Mouse (Mus musculus) central nervous system, embryonic 18 days (tissue): ENCODE measurements around the gene Fbxl2. TPM values are rescaled to one million over a fixed set of nuclear protein-coding genes. Genes with fewer than 3 reads are reported as not detected.

Source experiments
- polyA plus RNA-seq: library from polyadenylated mRNA; depleted of rRNA; stranded (reverse); fragments of >200 nt; gene quantifications from 2 replicates; pipeline ENCODE4 v1.2.3, GENCODE M21; 2012; rRNA removed

The Fbxl2 gene
- polyA plus RNA-seq = 39.9 and 44.3 TPM in 2 replicates

DNA sequence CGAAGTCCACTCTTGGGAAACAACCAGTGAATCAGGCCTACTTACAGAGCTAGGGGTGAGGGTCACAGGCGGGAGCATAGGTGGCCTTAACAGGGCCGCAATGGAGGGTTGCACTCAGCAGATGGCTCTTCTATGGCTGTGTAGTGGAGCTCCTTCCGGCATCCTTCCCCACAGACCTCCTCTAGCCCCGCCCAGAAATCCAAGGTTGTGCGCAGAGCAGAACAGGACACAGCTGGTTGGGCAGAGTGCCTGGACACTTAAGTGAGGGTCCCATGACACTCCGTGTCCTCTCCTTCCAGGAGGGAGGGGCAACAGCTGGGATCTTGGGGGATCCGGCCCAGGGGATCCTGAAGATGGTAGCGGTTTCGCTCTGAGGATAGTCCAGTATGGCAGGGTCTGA is at the start of gene Fbxl2:
Fbxl2 (minus strand) TSS at position 164 of the 400 bp plus-strand sequence.

DNA sequence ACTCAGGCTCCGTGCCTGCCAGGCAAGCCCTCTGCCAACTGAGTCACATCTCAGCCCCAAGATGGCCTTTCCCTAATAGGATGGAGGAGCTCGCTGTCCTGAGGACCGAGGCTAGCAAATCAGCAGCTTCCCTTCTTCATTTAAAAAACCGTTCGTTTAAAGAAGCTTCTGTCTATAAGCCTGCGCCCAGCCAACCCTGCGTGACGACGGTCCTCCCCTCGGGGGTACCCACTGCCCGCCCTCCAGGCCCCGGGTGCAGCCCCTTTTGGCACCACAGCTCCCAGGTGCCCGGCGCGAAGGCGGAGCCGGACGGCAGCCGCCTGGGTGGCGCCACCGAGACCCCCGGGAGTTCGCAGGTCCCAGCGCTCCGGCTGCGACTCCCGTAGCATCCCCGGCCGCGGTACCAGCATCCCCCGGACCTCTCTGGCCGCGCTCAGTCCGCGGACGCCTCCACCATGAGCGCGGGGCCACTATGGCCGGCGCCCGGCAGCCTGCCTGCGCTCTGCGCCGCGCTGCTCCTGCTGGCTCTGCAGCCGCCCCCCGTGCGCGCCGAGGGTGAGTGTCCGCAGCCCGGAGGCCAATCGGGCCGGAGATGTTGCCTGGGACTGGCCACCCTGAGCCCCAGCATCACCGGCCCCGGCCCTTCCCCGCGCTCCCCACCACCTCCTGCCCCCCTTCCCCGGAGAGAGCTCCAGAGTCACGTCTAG is 11.3 kb upstream of the Fbxl2 start, which contains the start of gene Susd5:
Susd5 (plus strand) TSS at position 51 of the 707 bp plus-strand sequence.

DNA sequence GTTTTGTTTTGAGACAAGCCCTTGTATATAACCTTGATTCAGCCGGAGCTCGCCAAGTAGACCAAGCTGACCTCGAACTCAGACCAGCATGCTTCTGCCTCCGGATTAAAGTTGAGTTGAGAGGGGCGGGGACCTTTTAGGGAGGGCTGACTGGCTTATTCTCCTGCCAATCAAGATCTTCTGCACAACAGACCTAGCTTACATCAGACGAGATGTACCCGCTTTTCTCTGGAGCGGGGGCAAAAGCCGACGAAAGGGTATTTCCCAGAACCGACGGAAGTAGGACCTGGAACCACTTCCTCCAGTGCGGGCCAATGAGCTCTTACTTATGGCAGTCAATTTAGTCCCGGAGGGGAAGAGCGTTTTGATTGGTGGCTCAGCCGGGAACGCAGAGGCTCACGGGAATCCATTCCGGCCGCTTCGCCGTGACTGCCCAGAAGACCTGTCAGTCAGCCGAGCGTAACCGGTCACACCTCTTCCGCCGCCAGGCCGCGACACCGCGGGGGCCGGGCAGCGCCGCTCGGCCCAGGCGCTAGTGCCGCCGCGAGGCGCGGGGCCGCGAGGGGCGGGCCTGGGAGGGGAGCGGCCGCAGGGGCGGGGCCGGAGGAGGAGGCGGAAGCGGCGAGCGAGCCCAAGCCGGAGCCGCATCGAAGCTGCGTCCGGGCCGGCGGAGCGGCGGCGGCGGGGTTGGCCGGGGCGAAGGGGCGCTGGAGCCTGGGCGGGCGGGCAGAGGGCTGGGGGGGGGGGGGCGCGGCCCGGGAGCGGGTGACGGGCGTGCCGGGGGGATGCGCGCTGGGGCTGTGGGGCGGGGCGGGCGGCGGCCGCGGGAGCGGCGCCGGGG is 115.2 kb downstream of the Fbxl2 start, which contains the start of gene Ubp1:
Ubp1 (plus strand) TSS at position 401 of the 841 bp plus-strand sequence.

Other genes with a start within 250 kb of the Fbxl2 start
- 135 and 146 TPM in 2 replicates for gene Ubp1, start 115.3 kb downstream of the Fbxl2 start, polyA plus RNA-seq
- 0.26 and 0.45 TPM in 2 replicates for gene Susd5, start 10.9 kb upstream of the Fbxl2 start, polyA plus RNA-seq